Comparison of ENCODE assay signal across 19 mouse cellular contexts in the genomic region with DNA sequence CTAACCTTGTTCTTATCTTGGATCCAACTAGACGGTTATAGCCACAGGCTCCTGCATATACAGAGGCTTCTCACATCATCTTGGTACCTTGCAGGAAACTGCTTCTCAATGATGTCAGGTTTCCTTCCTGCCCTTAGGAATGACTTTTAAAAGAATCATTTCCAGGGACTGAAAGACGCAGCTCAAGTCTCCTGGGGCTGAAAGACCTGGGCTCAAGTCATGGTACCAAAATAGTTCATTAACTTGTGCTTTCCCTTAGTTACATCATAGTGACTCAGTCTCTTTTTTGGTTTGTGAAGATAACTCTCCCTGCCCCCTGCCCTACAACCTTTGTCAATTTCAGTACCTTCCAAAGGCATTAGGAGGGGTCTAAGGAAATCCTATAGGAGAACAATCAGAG. TPM values are rescaled to one million over a fixed set of nuclear protein-coding genes. Genes with fewer than 3 reads are reported as not detected.
DNase-seq lines count a peak whose midpoint lies in the region; ATAC-seq lines count a peak whose summit lies in the region.
"Had no signal": no experiment of that assay in that cellular context is flagged by ENCODE, and none has a peak within 500 bp of the region (broad histone marks: within the 10 kb centered on the region; RNA-seq: fewer than 3 reads in every experiment).

No protein-coding gene starts in this region.

- intact Hi-C loops in heart, postnatal 36 days (cut with DNase I) = loop anchor here (1.0 to 10.0 kb wide), 3 partner anchors 92 to 267 kb away; a partner anchor contains a TSS

- H3K9ac ChIP-seq in midbrain, embryonic 11.5 days (ENCODE audit: low read length) = no peak overlapping the region
- H3K9ac ChIP-seq: intestine, embryonic 15.5 days; liver, embryonic 13.5 days had no signal

- DNase-seq in kidney, adult 9 months = peak; percentile 22
- no peak for DNase-seq in kidney, postnatal 10 days
- DNase-seq in 3T3-L1 (ENCODE audit: low read depth, low spot score) = peak; percentile 12
- DNase-seq in heart, adult 8-10 months (ENCODE audit: low spot score) = peak; percentile 77
- peak; percentile 8 to 14 for DNase-seq in heart, postnatal 36 days
- DNase-seq in midbrain, embryonic 11.5 days (ENCODE audit: low spot score, missing footprints) = no peak
- DNase-seq in layer of hippocampus, adult 9-10 months (ENCODE audit: low spot score) = no peak
- DNase-seq: layer of hippocampus, postnatal 36 days; left cerebral cortex, postnatal 4 days; liver, embryonic 13.5 days; spleen, adult 18-20 months had no signal

- no peaks in the 10 kb centered on the region for H3K9me3 ChIP-seq in midbrain, embryonic 11.5 days (ENCODE audit: control insufficient read depth, low read length)
- H3K9me3 ChIP-seq: hindbrain, embryonic 10.5 days; intestine, embryonic 15.5 days; liver, embryonic 13.5 days had no signal

- 75% methylated on average over 2 of the region's 2 CpGs for WGBS in midbrain, embryonic 11.5 days

- H3K4me3 ChIP-seq in midbrain, embryonic 11.5 days (ENCODE audit: low read depth, low read length) = no peak overlapping the region
- H3K4me3 ChIP-seq: hindbrain, embryonic 10.5 days; intestine, embryonic 15.5 days; liver, embryonic 13.5 days had no signal

- no peak overlapping the region for H3K27ac ChIP-seq in midbrain, embryonic 11.5 days (ENCODE audit: low read depth, low read length)
- H3K27ac ChIP-seq: hindbrain, embryonic 10.5 days; intestine, embryonic 15.5 days; liver, embryonic 13.5 days; stomach, postnatal 0 days had no signal

- no peaks in the 10 kb centered on the region for H3K27me3 ChIP-seq in midbrain, embryonic 11.5 days (ENCODE audit: control insufficient read depth, insufficient read depth, low read length)
- H3K27me3 ChIP-seq: intestine, embryonic 15.5 days; liver, embryonic 13.5 days had no signal

- no peaks in the 10 kb centered on the region for H3K4me1 ChIP-seq in midbrain, embryonic 11.5 days (ENCODE audit: control insufficient read depth, insufficient read depth, low read length)
- H3K4me1 ChIP-seq: hindbrain, embryonic 10.5 days; intestine, embryonic 15.5 days; liver, embryonic 13.5 days had no signal

- no peak for ATAC-seq in midbrain, embryonic 11.5 days (ENCODE audit: low FRiP score)
- ATAC-seq: CD4-positive, CD25-positive, alpha-beta regulatory T cell, adult 4 months; forebrain, embryonic 14.5 days; intestine, embryonic 15.5 days had no signal

- no peaks in the 10 kb centered on the region for H3K36me3 ChIP-seq in midbrain, embryonic 11.5 days (ENCODE audit: control insufficient read depth, insufficient read depth, low read length)
- H3K36me3 ChIP-seq: hindbrain, embryonic 10.5 days; intestine, embryonic 15.5 days; liver, embryonic 13.5 days had no signal

- H3K4me2 ChIP-seq in midbrain, embryonic 11.5 days = no peak overlapping the region
- H3K4me2 ChIP-seq: intestine, embryonic 15.5 days; liver, embryonic 13.5 days had no signal

RNA-seq across cellular contexts. Expression of a gene that starts 11.4 kb away (rescaled TPM):
- total RNA-seq in heart, adult 8-10 months (2022) = 1 to 10 TPM; 2.8 to 3.5 (median 3.4) TPM
- 1 to 10 TPM; 4.0 to 4.1 TPM for total RNA-seq in heart, postnatal 36 days (2021)
- not detected in 2 replicates for polyA plus RNA-seq in midbrain, embryonic 11.5 days (2014; fragmentation: Nextera tagmentation; extraction: Ambion mirVana)
- total RNA-seq: common myeloid progenitor, adult 5-6 weeks; megakaryocyte-erythroid progenitor cell, adult 5-6 weeks; neutrophil, adult 5-6 weeks had no signal
- polyA plus RNA-seq: CD4-positive, CD25-positive, alpha-beta regulatory T cell, adult 4 months; liver, embryonic 13.5 days had no signal

Comparison
In these comparisons a context has a peak if more than half of its experiments do, and no peak if none do; other contexts are left out.
1. DNase-seq: peak in kidney, adult 9 months (single experiment), 3T3-L1 (single experiment), heart, adult 8-10 months (single experiment) and heart, postnatal 36 days (2 of 2); none in kidney, postnatal 10 days (single experiment), midbrain, embryonic 11.5 days (single experiment) and layer of hippocampus, adult 9-10 months (single experiment).